Mouse (Mus musculus) stomach, postnatal 0 days (tissue): Measurements from ENCODE around the gene Chaf1b.

Experiments
- CTCF ChIP-seq: IDR thresholded peaks from 2 replicates; pipeline ENCODE4 v1.5.1; 2016; ENCODE audit warnings: antibody characterized with exemption, low read depth, mild to moderate bottlenecking, moderate library complexity
- EP300 ChIP-seq: optimal IDR thresholded peaks from 2 replicates; pipeline ENCODE3; 2016; ENCODE audit warnings: antibody characterized with exemption

DNA sequence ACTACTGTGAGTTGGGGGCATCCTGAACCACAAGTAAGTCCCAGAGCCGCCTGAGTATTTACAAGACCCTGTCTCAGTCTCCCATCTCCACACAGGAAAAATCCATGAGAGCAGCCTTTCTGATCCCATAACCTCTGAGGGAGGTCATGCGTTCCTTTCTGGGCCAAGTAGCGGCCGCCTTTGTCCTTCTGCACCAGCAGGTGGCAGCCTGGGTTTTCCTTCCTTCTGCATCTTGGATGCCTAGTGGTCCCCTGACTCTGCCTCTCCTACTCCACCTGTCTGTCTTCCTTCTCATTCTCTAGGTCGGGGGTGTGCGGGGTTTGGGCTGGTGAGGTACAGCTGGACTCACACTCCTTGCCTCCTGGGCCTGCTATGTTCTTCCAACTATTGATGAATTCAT lies 19.3 kb downstream of the Chaf1b start:
- TF ChIP-seq CTCF (peak; percentile 61), EP300 (no peak)
